Mouse (Mus musculus): Measurements from ENCODE around the gene Madd. TPM values are rescaled to one million over a fixed set of nuclear protein-coding genes. Genes with fewer than 3 reads are reported as not detected.

The Madd gene
- total RNA-seq, 1 experiment from 2014 or later, result 155 TPM

DNA sequence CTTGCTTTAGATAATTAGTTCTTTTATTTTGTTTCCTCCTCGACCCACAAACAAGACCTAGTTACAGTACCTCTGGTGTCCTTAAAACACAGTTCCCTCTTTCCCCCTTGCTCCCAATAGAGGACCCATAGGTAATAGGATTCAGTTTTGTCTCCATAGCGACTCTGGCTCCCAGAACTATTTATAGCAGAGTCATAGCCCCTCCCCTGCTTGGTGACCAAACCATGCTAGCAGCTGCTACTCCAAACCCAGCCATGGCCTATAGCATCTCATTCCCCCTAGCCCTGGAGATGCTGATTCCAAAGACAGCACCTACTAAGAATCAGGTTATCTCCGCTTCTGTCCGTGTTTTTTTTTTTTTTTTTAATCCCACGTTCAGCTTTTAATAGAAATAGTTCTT, 2.9 kb downstream of the Madd start:
- no peak for ATAC-seq (replicated peaks; ENCODE audit: insufficient number of reproducible peaks, low FRiP score, low TSS enrichment, poor library complexity, severe bottlenecking)

- no peak for ATAC-seq (replicated peaks; ENCODE audit: insufficient number of reproducible peaks, low FRiP score, low TSS enrichment, poor library complexity, severe bottlenecking)
Measured at GRCm38 (mm10) chr2:91179825-91180224, 3.8 kb downstream of the Madd start.

DNA sequence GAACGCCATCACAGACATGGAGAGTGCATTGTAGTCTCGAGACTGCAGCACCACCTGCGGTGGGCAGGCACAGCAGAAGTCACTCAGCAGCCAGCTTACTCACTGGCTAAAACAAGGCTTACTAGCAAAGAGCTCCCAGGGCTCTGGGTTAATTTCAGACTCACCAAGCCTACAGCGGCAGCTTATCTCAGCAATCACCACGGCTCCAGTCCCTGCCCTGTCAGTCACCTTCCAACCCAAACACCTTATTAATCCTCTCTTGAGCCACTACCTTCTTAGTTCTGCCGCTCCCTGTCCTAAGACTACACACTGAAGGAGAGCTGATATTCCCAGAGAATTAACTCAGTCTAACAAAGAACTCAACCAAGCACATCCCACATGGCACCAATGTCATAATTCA, 7.4 kb downstream of the Madd start:
- ATAC-seq (replicated peaks; ENCODE audit: insufficient number of reproducible peaks, low FRiP score, low TSS enrichment, poor library complexity, severe bottlenecking), result no peak

GRCm38 (mm10) chr2:91175490-91175889, 8.1 kb downstream of the Madd start:
- no peak for ATAC-seq (replicated peaks; ENCODE audit: insufficient number of reproducible peaks, low FRiP score, low TSS enrichment, poor library complexity, severe bottlenecking)

DNA sequence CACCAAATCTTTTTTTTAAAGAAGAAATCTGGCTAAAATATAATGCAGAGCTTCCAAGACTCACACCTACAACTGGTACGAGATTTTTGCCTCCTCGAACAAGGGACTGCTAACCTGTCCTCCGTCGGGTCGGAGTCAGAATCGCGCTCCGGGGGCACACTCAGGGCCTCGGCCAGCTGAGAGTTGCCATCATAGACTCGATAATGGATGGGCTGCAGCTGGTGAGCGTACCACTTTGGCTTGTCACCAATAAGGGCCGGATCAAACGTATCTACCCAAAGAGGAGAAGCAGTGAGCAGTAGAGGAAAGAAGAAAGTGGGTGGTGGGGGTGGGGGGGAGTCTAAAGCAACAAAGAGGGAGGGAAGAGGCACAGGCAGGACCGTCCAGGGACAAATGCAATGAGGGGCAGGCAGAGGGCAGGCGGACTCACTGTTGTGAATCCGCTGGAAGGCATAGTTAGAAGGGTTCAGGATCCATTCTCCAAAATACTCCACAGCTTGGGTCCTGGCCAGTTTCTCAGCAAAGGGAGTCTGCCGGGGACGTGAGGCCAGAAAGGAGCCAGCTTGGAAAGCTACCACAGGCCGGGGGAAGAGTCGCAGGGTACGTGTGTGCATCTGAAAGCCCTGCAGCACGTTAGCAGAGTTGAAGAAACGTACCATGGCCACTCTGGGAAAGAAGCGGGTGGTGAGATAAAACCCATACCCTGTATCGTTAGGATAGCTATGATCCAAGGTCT, 13.9 kb downstream of the Madd start:
- no peak for ATAC-seq (replicated peaks; ENCODE audit: insufficient number of reproducible peaks, low FRiP score, low TSS enrichment, poor library complexity, severe bottlenecking)

- no peak for ATAC-seq (replicated peaks; ENCODE audit: insufficient number of reproducible peaks, low FRiP score, low TSS enrichment, poor library complexity, severe bottlenecking)
Measured at GRCm38 (mm10) chr2:91167629-91168028, 16.0 kb downstream of the Madd start.

DNA sequence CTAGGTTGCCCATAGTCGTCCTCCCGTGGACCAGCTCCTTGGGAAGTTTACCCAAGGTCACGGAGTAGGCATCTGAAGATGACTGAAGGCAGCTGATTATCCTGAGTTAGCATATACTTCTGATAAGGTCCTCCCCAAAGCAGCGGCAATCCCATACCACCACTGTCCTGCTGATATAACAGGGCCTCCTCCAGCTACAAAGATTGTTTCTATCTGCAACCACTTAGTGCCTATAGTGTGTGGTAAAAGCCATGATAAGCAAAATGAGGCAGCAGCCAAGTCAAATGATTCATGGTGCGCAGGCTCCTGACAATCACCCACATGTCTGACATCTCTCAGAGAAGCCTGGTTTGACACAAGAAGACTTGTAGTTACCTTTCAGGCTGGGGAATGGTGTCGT, 18.6 kb downstream of the Madd start:
- no peak for ATAC-seq (replicated peaks; ENCODE audit: insufficient number of reproducible peaks, low FRiP score, low TSS enrichment, poor library complexity, severe bottlenecking)

GRCm38 (mm10) chr2:91163532-91163931, 20.1 kb downstream of the Madd start:
- ATAC-seq (replicated peaks; ENCODE audit: insufficient number of reproducible peaks, low FRiP score, low TSS enrichment, poor library complexity, severe bottlenecking), result no peak

GRCm38 (mm10) chr2:91162952-91163351, 20.7 kb downstream of the Madd start:
- ATAC-seq (replicated peaks; ENCODE audit: insufficient number of reproducible peaks, low FRiP score, low TSS enrichment, poor library complexity, severe bottlenecking), result no peak

DNA sequence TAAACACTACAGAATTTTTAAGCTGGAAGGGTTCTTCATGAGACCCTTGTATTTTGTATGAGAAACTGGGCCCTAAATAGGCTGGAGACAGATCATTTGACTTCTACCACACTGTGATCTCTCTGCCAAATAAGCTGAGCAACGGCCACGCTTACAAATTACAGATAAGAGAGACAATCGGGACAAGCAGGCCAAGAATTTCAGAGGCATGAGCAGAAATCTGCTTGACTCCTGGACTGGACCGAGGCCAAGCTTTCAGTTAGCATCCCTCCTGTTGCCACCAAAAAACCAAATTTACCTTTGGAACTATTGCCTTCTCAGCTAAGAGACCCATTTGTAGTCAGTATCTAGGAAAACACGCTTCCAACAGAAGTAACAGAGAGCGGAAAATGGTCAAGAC, 23.0 kb downstream of the Madd start:
- no peak for ATAC-seq (replicated peaks; ENCODE audit: insufficient number of reproducible peaks, low FRiP score, low TSS enrichment, poor library complexity, severe bottlenecking)

GRCm38 (mm10) chr2:91157002-91157752, 26.5 kb downstream of the Madd start:
- ATAC-seq (replicated peaks; ENCODE audit: insufficient number of reproducible peaks, low FRiP score, low TSS enrichment, poor library complexity, severe bottlenecking), result no peak

DNA sequence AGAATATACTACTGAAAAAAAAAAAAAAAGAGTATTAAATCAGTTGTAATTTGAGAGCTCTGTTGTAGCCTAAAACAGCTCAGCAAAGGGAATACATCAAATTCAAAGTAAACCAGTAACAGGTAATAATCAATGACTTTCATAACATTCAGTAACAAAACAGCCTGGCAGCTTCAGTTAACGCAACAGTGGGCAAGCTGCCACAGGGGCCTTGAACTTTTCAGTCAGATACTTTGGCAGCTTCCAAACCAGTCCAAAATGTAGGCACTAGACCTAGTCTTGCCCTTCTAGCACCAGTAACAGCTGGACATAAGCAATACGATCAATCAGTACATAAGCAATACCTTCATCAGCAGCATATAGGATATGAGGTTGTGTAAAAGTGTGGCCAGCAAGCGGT, 29.5 kb downstream of the Madd start:
- ATAC-seq (replicated peaks; ENCODE audit: insufficient number of reproducible peaks, low FRiP score, low TSS enrichment, poor library complexity, severe bottlenecking), result no peak

DNA sequence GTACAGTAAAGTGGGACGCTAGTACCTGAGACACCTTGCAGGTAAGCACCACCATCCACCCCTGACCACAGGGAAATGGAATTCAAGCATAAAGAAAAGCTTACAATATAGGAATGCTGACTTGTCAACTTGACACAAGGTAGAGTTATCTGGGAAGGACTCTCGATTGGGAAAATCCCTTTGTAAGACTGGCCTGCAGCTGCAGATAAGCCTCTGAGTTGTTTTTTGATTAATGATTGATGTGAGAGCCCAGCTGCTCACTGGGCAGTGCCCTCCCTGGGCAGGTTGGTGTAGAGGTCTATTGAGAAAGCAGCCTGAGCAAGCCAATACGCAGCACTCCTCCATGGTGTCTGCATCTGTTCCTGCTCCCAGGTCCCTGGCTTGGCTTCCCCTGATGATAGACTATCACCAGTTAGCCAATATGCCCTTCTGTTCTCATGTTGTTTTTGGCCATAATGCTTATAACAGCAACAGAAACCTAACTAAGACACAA, 30.7 kb downstream of the Madd start:
- no peak for ATAC-seq (replicated peaks; ENCODE audit: insufficient number of reproducible peaks, low FRiP score, low TSS enrichment, poor library complexity, severe bottlenecking)

DNA sequence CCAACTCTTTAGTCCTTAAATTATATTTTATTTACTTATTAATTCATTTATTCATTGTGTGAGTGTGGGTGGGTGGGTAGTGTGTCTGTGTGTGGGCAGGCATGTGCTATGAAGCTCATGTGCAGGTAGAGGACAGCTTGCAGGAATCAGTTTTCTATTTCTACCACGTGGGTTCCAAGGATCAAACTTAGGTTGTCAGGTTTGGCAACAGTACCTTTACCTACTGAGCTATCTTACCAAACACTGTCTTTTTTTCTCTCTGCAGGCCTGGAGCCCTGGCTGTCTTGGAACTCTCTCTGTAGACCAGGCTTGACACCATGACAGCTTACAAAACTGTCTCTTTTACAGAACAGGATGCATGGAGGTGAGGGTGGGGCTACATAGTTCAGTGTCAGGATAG, 32.3 kb downstream of the Madd start:
- ATAC-seq (replicated peaks; ENCODE audit: insufficient number of reproducible peaks, low FRiP score, low TSS enrichment, poor library complexity, severe bottlenecking), result no peak

DNA sequence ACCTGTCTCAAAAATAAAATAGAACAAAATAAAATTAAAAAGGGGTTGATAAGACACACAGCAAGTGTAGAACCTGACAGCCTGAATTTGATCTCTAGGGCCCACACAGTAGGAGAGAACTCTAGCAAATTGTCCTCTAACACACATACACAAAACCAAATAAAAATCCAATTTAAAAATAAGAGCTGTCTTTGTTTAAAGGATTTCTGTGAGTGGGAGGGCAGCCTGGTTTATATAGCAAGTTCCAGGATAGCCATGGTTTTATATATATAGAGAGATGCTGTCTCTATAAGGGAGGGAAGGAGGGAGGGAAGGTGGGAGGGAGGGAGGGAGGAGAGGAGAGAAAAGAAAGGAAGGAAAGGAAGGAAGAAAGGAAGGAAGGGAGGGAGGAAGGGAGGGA, 35.5 kb downstream of the Madd start:
- ATAC-seq (replicated peaks; ENCODE audit: insufficient number of reproducible peaks, low FRiP score, low TSS enrichment, poor library complexity, severe bottlenecking), result no peak

GRCm38 (mm10) chr2:91143401-91143800, 40.2 kb downstream of the Madd start:
- ATAC-seq (replicated peaks; ENCODE audit: insufficient number of reproducible peaks, low FRiP score, low TSS enrichment, poor library complexity, severe bottlenecking), result no peak

DNA sequence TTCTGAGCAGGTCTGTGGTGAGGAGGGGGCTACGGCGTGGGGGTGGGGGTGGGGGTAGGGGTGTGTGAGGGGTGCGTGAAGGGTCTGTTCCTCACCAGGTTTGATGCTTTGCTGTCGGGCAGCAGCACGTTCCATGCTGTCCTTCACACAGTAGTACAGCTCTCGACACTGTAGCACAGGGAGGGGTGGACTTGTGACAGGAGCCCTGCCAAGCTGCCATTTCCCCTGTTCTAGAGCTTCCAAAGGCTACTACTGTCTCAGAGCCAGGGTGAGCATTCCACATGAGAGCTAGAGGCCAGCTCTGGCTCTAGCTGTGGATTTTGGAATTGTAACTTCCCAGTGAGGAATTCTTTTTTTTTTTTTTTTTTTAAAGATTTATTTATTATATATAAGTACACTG, 40.7 kb downstream of the Madd start:
- no peak for ATAC-seq (replicated peaks; ENCODE audit: insufficient number of reproducible peaks, low FRiP score, low TSS enrichment, poor library complexity, severe bottlenecking)

DNA sequence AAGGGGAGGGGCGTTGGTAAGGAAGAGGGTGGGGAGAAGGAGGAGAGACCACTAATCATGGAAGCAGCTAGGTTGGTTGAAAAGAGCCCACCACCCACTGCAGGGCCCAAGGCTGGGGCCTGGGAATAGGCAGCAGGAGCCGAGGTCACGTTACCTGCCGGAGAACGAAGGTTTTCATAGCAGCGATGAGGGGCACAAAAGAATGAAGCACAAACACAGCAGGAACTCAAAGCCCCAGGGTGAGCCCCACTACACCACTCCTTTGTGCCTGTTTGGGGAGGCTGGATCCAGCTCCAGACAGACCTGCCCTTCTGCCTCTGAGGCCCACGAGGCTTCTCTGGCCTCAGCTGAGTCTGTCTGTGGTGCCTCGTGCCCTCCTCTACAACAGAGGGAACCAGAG, 43.9 kb downstream of the Madd start:
- no peak for ATAC-seq (replicated peaks; ENCODE audit: insufficient number of reproducible peaks, low FRiP score, low TSS enrichment, poor library complexity, severe bottlenecking)

- no peak for ATAC-seq (replicated peaks; ENCODE audit: insufficient number of reproducible peaks, low FRiP score, low TSS enrichment, poor library complexity, severe bottlenecking)
Measured at GRCm38 (mm10) chr2:91139311-91139710, 44.3 kb downstream of the Madd start.

GRCm38 (mm10) chr2:91137481-91137880, 46.2 kb downstream of the Madd start:
- ATAC-seq (replicated peaks; ENCODE audit: insufficient number of reproducible peaks, low FRiP score, low TSS enrichment, poor library complexity, severe bottlenecking), result no peak
